Mouse (Mus musculus): ENCODE measurements around the gene Trim41. TPM values are rescaled to one million over a fixed set of nuclear protein-coding genes. Genes with fewer than 3 reads are reported as not detected.
A peak's percentile ranks its signal among the peaks of the same experiment; 100 is the strongest.
"Not testable (repeated sequence)": the region's sequence is repeated elsewhere in the genome, so short reads cannot be mapped to it uniquely, and the experiment has no call there.

The Trim41 gene
- polyA plus RNA-seq, 1 experiment from 2014 or later = 5.5 TPM

DNA sequence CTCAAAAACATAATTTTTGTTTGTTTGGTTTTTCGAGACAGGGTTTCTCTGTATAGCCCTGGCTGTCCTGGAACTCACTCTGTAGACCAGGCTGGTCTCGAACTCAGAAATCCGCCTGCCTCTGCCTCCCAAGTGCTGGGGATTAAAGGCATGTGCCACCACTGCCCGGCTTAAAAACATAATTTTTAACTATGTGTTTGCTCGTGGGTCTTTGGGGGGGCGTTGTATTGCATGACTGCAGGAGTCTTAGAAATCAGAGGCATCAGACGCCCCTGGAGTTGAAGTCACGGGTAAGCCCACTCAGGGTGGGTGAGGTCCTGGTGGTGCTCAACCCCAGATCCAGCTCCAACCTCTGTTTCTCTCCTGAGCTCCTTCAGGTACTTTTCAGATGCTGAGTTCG lies 25.3 kb downstream of the Trim41 start:
- not testable (repeated sequence) for DNase-seq (ENCODE audit: low spot score)

DNA sequence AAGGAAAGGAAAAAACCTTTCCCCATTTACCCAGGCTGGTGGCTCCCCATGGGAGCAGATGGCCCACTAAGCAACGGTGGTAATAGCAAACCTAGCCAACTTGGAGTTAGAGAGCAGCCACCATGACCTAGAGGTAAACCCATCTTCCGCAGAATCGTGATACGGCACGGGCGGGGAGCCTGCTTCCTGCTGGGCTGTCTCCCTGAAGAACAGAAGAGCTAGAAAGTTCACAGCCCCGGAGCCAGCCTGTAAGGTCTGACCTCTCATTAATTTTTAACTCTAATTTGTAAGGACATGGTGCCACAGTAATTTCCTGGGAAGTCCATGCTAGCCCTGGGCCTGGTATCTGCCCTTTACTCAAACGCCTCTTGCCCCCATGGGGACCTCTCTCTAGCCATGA lies 26.2 kb downstream of the Trim41 start:
- DNase-seq (ENCODE audit: low spot score) = no peak

DNA sequence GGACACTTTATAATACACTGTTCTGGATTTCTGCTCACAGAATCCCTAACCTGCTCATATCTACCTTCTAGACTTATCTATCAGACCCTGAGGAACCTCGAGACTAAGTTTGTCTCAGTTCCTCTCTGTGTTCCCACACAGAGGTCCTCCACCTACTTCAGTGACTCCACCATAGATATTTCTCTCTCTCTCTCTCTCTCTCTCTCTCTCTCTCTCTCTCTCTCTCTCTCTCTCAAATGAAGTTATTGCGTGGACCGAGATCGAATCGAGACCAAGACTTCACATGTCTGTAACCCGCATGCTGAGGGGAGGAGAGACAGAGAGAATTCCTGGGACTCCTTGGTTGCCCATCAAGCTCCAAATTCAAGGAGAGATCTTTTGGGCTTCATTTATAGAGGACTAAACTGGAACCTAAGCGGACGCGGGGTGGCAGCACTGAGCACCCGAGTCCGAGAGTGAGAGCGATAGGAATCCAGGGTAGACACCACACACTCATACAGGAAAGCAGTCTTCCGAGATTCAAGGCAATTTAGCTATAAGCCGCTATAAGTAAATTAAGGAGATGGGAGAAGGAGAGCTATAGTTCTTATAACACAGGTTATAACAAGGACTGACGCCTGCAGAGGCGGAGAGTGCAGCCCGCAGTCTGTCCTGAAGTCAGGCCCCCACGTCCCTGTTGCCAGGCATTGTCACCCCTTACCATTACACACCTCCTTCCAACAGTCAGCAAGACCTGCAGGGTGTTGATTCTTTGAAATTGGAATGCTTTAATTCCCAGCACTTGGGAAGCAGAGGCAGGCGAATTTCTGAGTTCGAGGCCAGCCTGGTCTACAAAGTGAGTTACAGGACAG lies 27.0 kb downstream of the Trim41 start:
- peak; percentile 82 for DNase-seq (ENCODE audit: low spot score)

DNA sequence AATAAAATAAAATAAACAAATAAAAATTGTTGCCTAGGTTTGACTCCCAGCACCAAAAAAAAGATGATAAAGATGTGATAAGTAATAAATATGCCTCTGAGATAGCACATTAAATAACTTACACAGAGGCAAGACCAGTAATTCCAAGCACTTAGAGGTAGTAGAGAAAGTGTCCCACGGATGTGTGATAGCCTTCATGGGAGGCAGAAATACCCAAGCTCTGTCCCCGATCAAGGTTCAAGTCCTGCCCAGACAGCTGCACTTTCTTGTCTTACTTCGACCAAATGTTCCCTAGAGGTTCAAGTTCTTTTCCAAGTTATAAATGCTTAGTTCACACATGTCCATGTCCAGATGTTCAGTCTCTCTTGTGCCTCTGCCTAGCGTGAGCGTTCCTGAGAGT lies 27.9 kb downstream of the Trim41 start:
- DNase-seq (ENCODE audit: low spot score) = no peak

DNA sequence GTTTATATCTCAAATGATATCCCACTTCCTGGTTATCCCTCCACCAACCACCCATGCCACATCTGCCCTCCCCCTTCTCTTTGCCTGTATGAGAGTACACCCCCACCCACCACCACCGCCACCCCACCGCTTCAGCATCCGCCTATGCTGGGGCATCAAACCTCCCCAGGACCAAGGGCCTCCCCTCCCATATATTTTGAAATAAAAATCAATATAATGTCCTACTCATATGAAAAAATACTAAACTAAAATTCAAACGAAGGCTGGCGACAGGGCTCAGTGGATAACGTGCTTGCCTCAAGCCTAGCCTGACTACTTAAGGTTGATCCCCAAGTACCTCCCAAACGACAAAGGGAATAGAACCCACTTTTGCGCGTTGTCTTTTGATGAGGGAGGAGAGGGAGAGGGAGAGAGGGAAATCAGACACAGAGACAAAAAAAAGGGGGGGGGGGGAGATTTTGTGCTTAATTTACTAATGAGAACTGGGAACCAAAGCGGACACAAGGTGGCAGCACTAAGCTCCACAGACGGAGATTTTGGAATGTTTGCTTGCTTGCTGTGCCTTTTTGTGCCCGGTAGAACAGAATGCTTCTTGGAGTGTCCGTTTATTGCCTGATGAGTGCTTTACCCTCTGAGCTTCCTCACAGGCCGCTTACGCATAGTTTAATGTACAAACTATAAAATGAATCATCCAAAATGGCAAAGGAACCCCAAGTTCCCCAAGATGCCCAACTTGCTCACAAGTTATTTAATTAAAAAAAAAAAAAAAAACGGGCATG lies 28.7 kb downstream of the Trim41 start:
- DNase-seq (ENCODE audit: low spot score) = peak; percentile 83

DNA sequence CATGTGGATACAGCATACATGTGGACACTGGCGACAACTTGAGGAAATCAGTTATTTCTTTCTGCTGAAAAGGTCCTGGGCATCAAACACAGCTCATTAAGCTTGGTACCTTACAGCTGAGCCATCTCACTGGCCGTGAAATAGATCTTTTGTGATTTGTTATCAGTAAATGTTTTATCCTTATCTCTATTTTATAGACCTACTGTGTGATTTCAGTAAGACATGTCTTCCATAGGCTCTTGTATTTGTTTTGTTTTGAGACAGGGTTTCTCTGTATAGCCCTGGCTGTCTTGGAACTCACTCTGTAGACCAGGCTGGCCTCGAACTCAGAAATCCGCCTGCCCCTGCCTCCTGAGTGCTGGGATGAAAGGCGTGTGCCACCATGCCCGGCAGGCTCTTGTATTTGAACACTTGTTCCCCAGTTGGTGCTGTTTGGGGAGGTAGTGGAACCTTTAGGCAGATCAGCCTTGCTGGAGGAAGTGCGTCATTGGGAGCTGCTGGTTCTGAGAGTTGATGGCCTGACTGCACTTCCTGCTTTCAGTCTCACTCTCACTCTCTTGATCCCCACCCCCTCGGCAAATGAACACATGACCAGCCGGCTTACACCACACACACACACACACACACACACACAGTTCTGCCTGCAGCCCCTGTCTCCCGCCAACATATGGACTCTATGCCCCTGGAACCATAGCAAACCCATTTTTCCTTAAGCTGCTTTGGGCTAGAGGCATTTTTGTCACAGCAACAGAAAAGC lies 29.5 kb downstream of the Trim41 start:
- DNase-seq (ENCODE audit: low spot score) = peak; percentile 87

DNA sequence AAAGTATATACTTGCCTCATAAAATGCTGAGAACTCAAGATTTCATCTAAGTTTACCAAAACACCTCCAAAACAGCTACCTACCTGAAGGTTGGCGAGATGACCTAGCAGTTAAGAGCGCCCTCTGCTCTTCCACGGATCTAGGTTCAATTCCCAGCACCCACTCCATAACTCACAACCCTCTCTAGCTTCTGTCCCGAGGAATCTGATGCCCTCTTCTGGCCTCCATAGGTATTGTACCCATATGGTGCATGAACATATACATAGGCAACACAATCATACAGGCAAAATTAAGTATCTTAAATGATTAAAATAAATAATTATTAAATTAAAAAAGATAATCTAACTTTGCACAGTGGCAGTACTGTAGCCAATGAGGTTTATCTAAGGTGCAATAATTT lies 34.9 kb downstream of the Trim41 start:
- DNase-seq (ENCODE audit: low spot score) = no peak

DNA sequence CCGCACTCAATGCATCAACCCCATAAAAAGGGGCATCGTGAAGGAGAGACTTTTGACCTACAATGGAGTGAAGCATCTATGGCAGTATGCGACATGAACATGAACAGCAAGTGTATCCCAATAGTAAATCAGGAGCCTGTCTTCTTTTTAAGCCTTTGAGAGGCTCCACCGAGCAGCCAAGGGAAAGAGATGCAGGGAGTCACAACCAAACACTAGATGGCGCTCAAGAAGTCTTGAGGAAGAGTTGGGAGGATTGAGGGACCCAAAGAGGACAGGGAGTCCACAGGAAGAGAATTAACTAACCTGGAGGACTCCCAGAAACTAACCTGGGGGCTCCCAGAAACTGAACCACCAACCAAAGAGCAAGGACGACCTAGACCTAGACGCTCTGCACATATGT lies 37.7 kb downstream of the Trim41 start:
- DNase-seq (ENCODE audit: low spot score) = peak; percentile 77

DNA sequence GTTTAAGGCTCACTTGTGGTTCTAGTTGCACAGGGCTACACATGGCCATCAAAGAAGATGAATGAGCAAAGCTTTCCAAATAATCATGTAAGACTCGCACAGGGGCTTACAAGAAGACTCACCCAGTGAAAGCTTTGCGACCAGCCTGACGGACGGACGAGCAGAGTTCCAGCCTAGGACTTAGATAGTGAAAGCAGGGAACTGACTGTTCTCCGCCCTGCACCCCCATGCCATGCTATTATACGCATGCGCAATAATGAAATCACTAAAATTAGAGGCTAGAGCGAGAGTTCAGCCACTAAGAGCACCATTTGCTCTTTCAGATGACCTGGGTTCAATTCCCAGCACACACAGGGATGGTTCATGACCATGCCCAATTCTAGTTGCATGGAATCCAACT lies 39.9 kb downstream of the Trim41 start:
- DNase-seq (ENCODE audit: low spot score) = no peak

DNA sequence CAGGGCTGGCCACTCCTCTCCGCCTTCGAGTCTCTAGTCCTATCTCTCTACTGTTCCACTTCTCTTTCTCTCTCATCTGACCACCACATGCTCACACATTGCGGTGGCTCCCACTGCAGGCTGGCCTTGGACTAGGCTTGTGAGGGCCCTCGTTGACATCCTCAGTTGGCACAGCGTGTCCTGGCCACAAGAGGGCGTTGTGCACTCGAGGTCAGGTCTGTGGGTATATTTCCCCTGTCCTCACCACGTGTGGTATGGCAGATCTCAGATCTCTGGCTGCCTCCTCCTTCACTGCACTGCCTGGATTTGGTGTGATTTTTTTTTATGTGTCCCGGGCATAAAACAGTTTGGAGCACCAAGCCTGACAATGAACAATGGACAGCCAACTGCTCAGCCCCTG lies 40.5 kb downstream of the Trim41 start:
- DNase-seq (ENCODE audit: low spot score) = peak; percentile 33

DNA sequence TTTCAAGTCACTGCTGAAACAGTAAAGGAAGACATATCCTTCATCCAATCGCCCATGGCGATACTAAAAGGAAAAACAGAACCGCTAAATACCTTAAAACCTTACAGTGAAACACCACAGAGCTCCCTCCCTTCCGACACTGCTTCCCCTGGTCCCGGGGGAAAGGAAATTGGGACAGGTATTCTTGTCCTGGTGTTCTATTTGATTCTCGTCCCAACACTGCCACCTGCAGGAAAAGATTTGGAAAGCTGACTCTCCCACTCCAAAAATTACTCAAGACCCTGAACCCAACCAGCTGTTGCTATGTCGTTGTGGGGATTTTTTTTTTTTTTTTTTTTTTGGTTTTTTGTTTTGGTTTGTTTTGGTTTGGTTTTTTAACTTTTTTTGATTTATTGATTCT lies 41.7 kb downstream of the Trim41 start:
- DNase-seq (ENCODE audit: low spot score) = peak; percentile 53

DNA sequence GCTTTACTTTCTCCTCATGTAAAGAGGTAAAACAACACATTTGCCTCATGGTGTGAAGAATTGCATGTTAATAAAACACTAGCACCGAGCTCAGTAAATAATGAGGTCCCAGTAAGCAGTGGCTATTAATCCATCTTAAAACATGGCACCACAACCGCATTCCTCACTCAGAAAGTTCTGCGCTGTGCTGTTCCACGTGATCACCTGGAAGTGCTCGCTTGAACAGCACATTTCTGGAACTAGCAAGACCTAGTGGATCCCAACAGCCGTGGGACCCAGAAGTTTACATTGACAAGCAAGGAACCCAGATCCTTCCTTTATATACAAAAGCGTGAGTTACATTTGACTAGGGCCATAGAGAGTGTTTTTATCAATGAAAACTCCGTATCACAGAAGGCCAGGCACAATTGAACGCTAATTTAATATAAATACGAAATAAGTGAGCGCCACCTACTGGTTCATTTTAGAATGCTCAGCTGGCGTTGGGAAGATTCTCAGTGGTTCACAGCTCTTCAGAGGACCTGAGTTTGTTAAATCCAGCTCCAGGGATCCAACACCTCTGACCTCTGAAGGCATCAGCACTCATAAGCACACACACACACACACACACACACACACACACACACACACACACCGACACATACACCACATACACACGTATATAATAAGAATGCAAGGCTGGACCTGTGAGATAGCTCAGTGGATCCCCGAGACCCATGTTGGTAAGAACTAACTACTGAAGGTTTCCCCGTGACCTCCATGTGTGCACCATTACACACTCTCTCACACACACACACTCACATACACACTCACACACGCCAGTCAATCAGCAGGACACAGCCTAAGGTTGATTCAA lies 42.5 kb downstream of the Trim41 start:
- DNase-seq (ENCODE audit: low spot score) = peak; percentile 63

DNA sequence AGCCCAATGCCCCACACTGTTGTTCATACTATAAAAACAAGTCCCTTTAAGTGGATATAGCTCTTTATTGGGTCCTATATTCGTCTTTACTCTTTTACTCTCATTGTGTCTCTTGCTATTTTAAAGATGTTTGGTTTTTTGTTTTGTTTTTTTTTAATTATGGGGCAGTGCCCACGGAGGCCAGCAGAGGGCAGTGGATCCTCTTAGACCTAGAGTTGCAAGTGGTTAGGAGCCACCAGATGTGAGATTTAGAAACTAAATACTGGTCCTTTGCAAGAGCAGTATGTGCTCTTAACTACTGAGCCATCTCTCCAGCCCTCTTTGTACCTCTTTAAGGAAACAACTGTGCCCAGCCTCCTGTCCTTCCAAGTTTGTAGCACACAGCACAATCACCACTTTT lies 45.5 kb downstream of the Trim41 start:
- peak; percentile 61 for DNase-seq (ENCODE audit: low spot score)

DNA sequence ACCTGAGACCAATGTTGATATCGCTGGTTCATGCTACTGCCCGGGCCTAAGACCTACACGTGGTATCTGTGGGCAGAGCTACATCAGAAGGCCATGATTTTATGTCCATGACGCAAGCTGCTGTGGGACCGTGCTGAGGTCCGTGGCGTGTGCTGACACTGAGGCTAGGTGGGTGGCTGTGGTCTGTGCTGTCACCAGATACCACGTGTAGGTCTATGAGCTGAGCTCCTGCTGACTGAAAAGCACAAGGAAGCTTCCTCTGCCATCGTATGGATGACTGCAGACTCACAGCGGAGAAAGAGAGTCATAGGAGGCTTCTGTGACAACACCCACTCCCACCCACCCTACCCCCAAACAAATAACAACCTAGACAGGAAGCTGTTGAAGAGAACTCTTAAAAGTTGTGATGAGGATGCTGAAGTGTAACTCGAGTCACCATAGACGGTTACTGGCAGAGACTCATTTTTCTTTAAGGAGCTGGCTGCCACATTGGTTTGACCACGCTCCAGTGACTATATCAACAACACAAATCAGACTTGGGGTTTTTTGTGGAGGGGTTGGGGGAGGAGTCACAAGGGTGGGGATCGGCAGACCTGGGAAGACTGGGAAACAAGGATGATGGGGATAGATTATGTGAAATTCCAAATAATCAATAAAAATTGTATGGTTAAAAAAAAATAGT lies 49.8 kb downstream of the Trim41 start:
- no peak for DNase-seq (ENCODE audit: low spot score)

DNA sequence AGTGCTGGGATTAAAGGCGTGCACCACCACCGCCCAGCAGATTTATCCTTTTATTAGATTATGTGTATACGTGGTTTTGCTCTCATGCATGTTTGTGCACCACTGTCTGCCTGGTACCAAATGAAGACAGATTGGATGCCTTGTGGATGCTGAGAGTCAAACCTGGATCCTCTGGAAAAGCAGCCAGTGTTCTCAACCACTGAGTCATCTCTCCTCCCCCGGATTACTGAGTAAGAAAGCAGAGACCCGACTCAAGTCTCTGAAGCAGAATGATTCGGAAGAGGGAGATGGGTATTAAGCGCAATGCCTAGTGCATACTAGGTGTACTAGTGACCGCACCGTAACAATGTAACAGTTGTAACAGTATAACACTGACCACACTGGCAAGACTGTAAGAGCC lies 53.0 kb downstream of the Trim41 start:
- no peak for DNase-seq (ENCODE audit: low spot score)

DNA sequence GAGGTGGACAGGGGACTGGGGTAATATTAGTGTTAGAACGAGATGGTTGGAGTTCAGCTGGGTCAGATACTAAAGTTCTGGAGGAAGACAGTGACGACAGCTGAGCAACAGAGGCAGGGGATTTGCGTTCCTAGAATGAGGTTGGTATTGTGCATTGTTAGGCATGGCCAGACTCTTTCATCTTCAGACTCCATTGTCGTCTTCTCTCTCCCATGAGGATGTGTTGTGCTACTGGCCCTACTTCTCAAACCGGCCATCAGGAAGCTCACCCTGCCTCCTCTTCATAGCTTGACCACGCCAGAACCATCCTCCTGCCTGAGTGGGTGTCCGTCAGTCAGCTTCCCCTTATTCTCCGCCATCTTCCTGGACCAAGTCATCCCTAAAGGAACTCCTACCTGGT lies 58.1 kb downstream of the Trim41 start:
- no peak for DNase-seq (ENCODE audit: low spot score)

All from thymus, postnatal 0 days (tissue).